Mouse (Mus musculus): ENCODE data around the gene Dlg2. TPM values are rescaled to one million over a fixed set of nuclear protein-coding genes. Genes with fewer than 3 reads are reported as not detected.

The Dlg2 gene
- polyA plus RNA-seq, 1 experiment from 2014 or later = 18.6 TPM

DNA sequence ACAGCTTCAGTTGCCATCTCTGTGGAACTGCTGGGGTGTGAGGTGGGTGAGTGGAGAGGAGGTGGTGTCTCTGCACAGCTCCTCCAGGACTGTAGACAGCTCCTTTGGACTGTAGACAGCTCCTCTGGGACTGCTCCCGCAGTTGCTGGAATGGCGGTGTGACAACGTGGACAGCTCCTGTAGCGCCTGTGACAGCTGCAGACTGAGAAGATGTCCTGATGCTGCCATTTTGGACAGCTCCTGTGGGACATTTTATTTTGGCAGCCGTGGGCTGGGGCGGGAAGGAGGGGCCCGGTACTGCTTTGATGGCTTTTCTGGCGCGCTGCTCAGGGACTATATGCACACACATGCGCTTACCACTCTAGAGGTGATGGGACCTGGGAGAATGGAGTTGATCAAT is 16.1 kb upstream of the Dlg2 start:
- Histone ChIP-seq H3K4me3 (no peak overlapping the region), H3K27me3 (no peaks in the 10 kb centered on the region), H3K9ac (no peak overlapping the region), H3K4me1 (replicated peaks) (peaks cover 16% of the 10 kb centered on the region), H3K36me3 (no peaks in the 10 kb centered on the region), H3K4me2 (no peak overlapping the region), H3K9me3 (no peaks in the 10 kb centered on the region), H3K27ac (no peak overlapping the region)
- 55% methylated on average over 10 of the region's 10 CpGs for WGBS
- no peak for ATAC-seq (ENCODE audit: low FRiP score)

DNA sequence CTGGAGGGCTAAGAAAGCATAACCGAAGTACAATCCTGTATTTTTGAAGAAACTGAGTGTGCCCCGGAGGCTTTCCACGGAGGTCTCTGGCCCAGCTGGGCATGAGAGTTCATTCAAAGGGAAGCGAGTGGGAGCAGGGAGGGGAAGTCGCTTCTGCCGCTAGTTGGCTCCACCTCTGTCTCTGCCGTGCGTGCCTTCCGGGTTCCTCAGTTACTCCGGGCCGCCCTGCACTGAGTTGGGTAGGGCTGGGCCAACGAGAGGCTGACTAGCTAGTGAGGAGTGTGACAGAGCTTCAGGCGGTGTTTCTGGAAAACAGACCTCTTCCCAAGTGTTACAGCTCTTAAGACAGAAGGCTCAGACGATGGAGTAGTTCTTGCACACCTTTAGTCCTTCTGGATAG is 15.5 kb upstream of the Dlg2 start:
- H3K27ac ChIP-seq = no peak overlapping the region
- no peak for ATAC-seq (ENCODE audit: low FRiP score)
- H3K4me1 ChIP-seq (replicated peaks) = peaks cover 12% of the 10 kb centered on the region
- H3K9me3 ChIP-seq = no peaks in the 10 kb centered on the region
- H3K36me3 ChIP-seq = no peaks in the 10 kb centered on the region
- no peak overlapping the region for H3K9ac ChIP-seq
- 28% methylated on average over 14 of the region's 14 CpGs for WGBS
- H3K27me3 ChIP-seq = no peaks in the 10 kb centered on the region
- no peak overlapping the region for H3K4me3 ChIP-seq
- H3K4me2 ChIP-seq = no peak overlapping the region

DNA sequence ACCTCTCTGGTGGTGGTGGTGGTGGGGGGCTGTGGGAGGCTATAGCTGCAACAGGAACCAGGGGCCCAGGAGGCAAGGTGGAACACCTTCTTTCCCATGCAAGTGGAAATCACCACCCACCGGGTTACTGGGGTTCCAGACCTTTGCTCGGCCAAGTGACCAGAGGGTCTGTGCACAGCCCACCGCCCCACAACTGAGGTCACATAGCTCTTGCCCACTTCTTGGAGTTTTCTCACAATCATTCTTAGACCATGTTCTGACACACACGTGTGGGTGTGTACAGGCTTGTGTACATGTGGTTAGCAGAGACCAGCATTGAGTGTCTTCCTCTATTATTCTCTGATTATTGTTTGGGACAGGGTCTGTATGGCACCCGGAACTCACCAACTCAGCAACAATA is 15.0 kb upstream of the Dlg2 start:
- H3K9ac ChIP-seq = no peak overlapping the region
- H3K27ac ChIP-seq = no peak overlapping the region
- 0 out of 2 replicates have a peak, but pooled peaks cover under 1% of the 10 kb centered on the region for H3K36me3 ChIP-seq
- H3K4me3 ChIP-seq = no peak overlapping the region
- peaks cover 7% of the 10 kb centered on the region for H3K4me1 ChIP-seq (replicated peaks)
- WGBS = 95% methylated on average over 5 of the region's 5 CpGs
- ATAC-seq (ENCODE audit: low FRiP score) = no peak
- no peaks in the 10 kb centered on the region for H3K9me3 ChIP-seq
- no peak overlapping the region for H3K4me2 ChIP-seq
- no peaks in the 10 kb centered on the region for H3K27me3 ChIP-seq

DNA sequence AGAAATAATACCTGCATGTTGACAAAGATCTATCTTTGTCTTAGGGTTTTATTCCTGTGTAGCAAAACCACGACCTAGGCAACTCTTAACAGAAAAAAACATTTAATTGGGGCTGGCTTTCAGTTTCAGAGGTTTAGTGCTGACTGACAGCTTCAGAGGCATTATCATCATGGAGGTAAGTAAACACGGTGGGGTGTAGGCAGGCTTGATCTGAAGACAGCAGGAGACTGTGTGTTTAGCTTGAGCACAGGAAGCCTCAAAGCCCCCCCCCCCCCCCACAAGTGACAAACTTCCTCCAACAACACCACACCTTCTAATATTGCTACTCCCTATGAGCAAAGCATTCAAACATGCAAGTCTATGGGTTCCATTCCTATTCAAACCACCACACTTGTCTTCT is 3.0 kb upstream of the Dlg2 start:
- H3K36me3 ChIP-seq = peaks cover 17% of the 10 kb centered on the region
- no peak for ATAC-seq (ENCODE audit: low FRiP score)
- peaks cover 14% of the 10 kb centered on the region for H3K4me1 ChIP-seq (replicated peaks)
- 69% methylated on average over 2 of the region's 2 CpGs for WGBS
- no peaks in the 10 kb centered on the region for H3K9me3 ChIP-seq
- H3K4me3 ChIP-seq = no peak overlapping the region
- H3K4me2 ChIP-seq = no peak overlapping the region
- H3K27ac ChIP-seq = no peak overlapping the region
- no peaks in the 10 kb centered on the region for H3K27me3 ChIP-seq
- H3K9ac ChIP-seq = no peak overlapping the region

DNA sequence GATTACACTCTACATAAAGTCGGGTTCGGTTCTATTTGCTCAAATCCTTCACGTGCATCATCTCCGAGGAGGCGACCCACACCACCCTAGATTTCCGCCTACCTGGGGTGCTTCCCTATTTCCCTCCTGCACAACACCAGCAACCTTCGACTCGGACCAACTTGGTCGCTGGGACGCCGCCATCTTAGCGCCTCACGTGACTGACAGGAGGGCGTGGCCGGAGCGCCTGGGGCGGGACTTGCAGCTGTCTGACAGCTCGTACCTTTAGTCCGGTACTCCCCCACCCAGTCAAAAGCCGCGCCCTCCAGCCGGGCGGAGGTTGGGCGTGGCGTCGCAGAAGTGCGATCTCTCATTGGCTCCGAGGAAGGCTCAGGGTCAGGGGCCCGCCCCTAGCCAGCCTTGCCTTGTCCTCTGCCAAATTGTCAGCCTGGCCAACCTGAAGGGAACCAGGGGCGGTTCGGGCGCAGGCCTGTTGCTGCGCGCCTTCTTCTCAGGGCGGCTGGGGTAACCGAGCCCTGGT is 619 bp upstream of the Dlg2 start, which contains the start of gene Tmem126b:
Tmem126b (minus strand) TSS at position 209 of the 520 bp plus-strand sequence.
- peak within 1 kb of the TSS; percentile 92 for H3K27ac ChIP-seq
- under 1% methylated on average over 36 of the region's 36 CpGs for WGBS
- peak within 1 kb of the TSS; percentile 65 for H3K4me2 ChIP-seq
- H3K4me1 ChIP-seq (replicated peaks) = peaks cover 14% of the 10 kb centered on the region
- H3K9me3 ChIP-seq = no peaks in the 10 kb centered on the region
- H3K36me3 ChIP-seq = no peaks in the 10 kb centered on the region
- H3K27me3 ChIP-seq = peaks cover 3% of the 10 kb centered on the region; the same call in 1 of the 2 replicates
- peak within 1 kb of the TSS; percentile 69 for H3K4me3 ChIP-seq
- peak; percentile 100 for ATAC-seq (ENCODE audit: low FRiP score)
- H3K9ac ChIP-seq = peak within 1 kb of the TSS; percentile 83

DNA sequence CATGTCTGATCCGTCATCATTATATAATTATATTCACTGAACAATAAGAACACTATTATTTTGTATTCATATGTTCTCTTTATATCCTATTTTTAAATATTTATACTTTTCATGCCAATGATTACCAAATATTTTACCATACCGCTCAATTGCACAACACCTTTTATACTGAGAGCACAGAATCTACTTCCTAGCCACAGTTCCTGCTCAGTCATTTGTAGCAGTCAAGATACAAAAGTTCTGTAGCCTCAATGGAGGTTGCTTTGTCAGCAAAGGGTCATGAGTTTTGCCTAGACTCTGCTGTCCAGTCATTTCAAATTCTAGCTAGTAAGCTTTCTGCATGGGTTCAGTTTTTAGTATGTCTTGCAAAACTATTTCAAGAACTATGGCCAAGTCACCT is 6.1 kb downstream of the Dlg2 start:
- Histone ChIP-seq H3K27ac (no peak overlapping the region), H3K4me3 (no peak overlapping the region), H3K36me3 (no peaks in the 10 kb centered on the region), H3K27me3 (peaks cover 3% of the 10 kb centered on the region; the same call in 1 of the 2 replicates), H3K9ac (no peak overlapping the region), H3K4me1 (replicated peaks) (no peaks in the 10 kb centered on the region), H3K9me3 (no peaks in the 10 kb centered on the region), H3K4me2 (no peak overlapping the region)
- no peak for ATAC-seq (ENCODE audit: low FRiP score)
- WGBS = 94% methylated on average over 2 of the region's 2 CpGs

DNA sequence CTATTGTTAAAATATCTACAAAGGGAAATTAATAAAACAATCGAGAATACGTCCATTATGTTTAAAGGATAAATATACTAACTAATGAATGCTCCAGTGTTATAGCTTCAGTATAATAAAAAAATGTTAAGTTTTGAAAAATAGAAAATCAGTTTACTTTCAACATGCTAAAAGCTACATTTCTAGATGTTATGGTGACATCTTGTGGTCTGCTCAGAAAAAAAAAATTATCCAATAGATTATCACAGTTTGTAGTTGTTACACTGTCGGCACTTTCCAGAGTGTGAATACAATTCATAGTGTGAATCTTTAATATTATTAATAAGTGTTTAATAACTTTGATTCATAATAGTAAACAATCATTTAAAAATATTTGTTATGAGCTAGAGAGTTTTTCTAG is 31.7 kb downstream of the Dlg2 start:
- no peak overlapping the region for H3K27ac ChIP-seq
- no peak for ATAC-seq (ENCODE audit: low FRiP score)

DNA sequence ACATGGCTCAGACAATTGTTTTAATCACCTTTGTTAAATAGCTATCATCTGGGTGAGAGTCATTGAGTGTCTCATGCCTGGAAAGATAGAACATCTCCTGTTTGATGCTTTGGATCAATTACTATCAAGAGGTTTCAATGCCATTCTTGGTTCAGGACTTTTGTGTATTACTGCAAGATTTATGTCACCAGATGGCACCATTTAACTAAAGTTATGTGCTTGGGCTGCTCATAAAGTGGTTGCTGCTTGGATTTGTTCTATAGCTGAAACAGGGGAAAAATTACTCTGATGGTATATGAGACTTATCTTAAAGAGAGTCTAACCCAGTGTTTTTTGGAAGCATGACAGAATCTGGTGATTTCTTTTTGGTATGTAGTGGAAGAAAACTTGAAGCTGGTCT is 35.8 kb downstream of the Dlg2 start:
- Histone ChIP-seq H3K36me3 (no peaks in the 10 kb centered on the region), H3K27me3 (no peaks in the 10 kb centered on the region), H3K9ac (no peak overlapping the region), H3K27ac (no peak overlapping the region), H3K4me2 (no peak overlapping the region), H3K4me3 (no peak overlapping the region), H3K4me1 (replicated peaks) (no peaks in the 10 kb centered on the region), H3K9me3 (no peaks in the 10 kb centered on the region)
- ATAC-seq (ENCODE audit: low FRiP score) = no peak

More for the DNA sequence above, 31.7 kb downstream of the Dlg2 start:
- H3K36me3 ChIP-seq = no peaks in the 10 kb centered on the region
- no peak overlapping the region for H3K4me3 ChIP-seq
- H3K9ac ChIP-seq = no peak overlapping the region
- H3K9me3 ChIP-seq = no peaks in the 10 kb centered on the region
- H3K4me2 ChIP-seq = no peak overlapping the region
- H3K27me3 ChIP-seq = no peaks in the 10 kb centered on the region
- no peaks in the 10 kb centered on the region for H3K4me1 ChIP-seq (replicated peaks)
- WGBS = 79% methylated on average over 3 of the region's 3 CpGs

DNA sequence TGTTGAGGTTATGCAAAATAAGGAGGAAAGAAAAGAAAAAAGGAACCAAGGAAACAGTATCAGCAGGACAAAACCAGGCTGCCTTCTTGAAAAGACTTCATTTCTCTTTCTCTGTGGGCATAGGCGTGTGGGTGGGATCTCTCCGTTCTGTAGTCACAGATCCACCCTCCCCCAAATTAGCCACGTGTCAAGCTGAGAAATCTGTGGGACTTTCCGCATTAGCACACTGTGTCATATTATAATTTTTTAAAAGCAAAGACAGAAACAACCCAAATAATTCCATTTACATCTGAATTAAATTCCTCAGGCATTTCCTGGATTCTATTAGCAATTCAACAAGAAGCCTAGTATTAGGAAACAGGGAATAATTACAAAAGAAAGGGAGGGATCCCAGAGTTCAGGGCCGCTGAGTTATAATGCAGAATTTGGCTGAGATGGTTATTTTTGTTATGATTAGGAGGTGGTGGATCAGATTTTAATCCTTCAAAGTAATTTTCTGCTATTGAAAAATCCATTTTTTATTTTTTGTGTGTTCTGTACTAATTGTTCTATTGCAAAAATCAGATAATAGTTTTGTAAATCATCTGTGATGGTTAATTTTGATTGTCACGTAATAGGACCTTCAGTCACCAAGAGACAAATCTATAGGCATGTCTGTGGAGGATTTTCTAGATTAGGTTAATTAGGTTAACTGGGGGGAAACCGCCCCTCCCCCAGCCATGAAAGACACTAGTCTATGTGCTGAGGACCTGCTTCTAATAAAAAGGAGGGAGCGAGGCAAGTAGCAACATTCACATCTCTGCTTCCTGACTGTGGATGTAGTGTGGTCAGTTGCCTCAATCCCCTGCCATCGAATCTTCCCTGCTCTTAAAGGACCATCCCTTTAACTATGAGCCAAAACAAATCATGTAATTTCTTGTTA is 63.3 kb downstream of the Dlg2 start:
- Histone ChIP-seq H3K4me1 (replicated peaks) (no peaks in the 10 kb centered on the region), H3K27me3 (no peaks in the 10 kb centered on the region), H3K4me2 (no peak overlapping the region), H3K36me3 (no peaks in the 10 kb centered on the region), H3K9me3 (no peaks in the 10 kb centered on the region), H3K4me3 (no peak overlapping the region), H3K27ac (no peak overlapping the region), H3K9ac (no peak overlapping the region)
- WGBS = 51% methylated on average over 9 of the region's 9 CpGs
- ATAC-seq (ENCODE audit: low FRiP score) = no peak

DNA sequence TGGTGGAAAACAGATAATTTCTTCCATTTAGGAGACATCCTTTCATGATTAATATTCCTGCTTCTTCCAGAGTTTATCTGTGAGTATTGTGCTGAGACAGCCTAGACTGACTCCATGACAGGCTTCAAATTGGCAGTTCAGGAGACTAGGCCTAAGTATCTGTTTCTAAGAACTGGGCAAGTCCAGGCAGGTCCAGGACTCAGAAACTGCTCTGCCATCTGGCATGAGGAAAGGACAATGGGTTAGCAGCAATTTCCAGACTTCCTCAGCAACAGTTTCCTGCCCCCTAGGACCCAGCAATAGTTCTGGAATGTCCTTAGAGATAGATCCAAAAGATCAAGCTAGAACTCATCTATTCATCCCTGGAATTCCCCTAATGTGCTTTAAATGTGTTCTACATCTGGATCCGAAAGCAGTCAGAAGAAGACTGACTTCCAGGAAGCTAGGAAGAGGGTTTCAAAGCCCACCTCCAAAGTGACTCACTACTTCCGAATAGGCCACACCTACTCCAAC is 64.4 kb downstream of the Dlg2 start:
- Histone ChIP-seq H3K4me2 (no peak overlapping the region), H3K27me3 (no peaks in the 10 kb centered on the region), H3K4me3 (no peak overlapping the region), H3K9me3 (no peaks in the 10 kb centered on the region), H3K9ac (no peak overlapping the region), H3K4me1 (replicated peaks) (no peaks in the 10 kb centered on the region), H3K36me3 (no peaks in the 10 kb centered on the region), H3K27ac (no peak overlapping the region)
- WGBS = 83% methylated on average over 2 of the region's 2 CpGs
- no peak for ATAC-seq (ENCODE audit: low FRiP score)

DNA sequence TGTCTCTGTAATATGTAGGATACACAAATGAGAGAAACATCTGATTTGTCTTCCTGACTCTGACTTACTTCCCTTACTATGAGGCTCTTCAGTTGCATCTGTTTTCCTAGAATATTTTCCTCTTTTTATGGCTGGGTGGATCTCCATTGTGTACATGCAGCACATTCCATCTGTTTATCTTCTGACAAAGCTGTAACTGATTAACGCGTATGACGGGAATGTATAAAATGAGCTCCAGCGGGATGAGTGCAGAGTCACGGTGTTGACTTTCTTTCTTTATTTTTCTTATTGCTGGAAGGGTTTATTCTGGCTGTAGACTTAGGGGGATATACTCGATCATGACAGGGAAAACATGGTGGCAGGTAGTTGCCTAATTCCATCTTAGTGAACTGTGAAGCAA is 76.9 kb downstream of the Dlg2 start:
- Histone ChIP-seq H3K9me3 (no peaks in the 10 kb centered on the region), H3K27ac (no peak overlapping the region), H3K9ac (no peak overlapping the region), H3K4me1 (replicated peaks) (no peaks in the 10 kb centered on the region), H3K27me3 (no peaks in the 10 kb centered on the region), H3K4me3 (no peak overlapping the region), H3K4me2 (no peak overlapping the region), H3K36me3 (no peaks in the 10 kb centered on the region)
- ATAC-seq (ENCODE audit: low FRiP score) = no peak
- WGBS = 84% methylated on average over 6 of the region's 6 CpGs

DNA sequence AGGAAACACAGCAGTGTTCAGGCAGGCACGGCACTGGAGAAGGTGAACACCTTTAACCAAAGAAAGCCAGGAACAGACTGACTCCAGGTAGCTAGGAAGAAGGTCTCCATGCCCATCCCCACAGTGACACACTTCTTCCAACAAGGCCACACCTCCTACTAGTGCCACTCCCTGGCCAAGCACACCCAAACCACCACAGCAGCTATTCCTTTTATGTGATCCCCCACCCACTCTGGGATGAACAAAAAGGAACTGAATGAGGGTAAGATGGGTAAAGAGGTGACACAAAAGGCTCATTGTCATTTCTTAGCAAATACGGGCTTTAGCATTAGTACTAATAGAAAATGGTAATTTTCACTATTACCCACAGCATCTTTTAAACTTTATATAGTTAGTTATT is 77.9 kb downstream of the Dlg2 start:
- Histone ChIP-seq H3K9ac (no peak overlapping the region), H3K27me3 (no peaks in the 10 kb centered on the region), H3K36me3 (no peaks in the 10 kb centered on the region), H3K4me1 (replicated peaks) (no peaks in the 10 kb centered on the region), H3K9me3 (no peaks in the 10 kb centered on the region), H3K4me3 (no peak overlapping the region), H3K4me2 (no peak overlapping the region), H3K27ac (no peak overlapping the region)
- WGBS = 76% methylated on average over 2 of the region's 2 CpGs
- ATAC-seq (ENCODE audit: low FRiP score) = no peak

DNA sequence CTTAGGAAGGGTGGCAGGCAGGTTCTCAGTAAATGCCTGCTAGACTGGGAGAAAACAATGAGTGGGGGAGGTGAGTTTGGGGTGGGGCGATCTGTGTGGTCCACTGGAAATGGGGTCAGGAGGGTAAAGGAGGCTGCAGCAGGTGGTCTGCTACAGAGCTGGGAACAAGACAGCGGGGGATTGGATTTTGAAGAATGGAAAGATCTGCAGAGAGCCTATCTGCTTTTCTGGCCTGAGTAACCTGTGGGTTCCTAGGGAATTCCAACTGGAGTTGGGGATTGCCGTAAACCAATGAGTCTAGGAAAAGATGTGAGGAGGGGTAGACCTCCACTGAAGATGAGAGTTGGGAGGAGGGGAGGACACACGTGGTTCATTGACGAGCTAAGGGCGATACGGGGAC is 92.7 kb downstream of the Dlg2 start:
- Histone ChIP-seq H3K4me1 (replicated peaks) (no peaks in the 10 kb centered on the region), H3K9me3 (no peaks in the 10 kb centered on the region), H3K4me3 (no peak overlapping the region), H3K36me3 (no peaks in the 10 kb centered on the region), H3K27ac (no peak overlapping the region), H3K27me3 (no peaks in the 10 kb centered on the region), H3K9ac (no peak overlapping the region), H3K4me2 (no peak overlapping the region)
- ATAC-seq (ENCODE audit: low FRiP score) = no peak
- WGBS = 9% methylated on average over 7 of the region's 7 CpGs
